Mouse (Mus musculus) embryonic fibroblast, embryonic 13.5 days (primary cell): ENCODE measurements around the gene Mapk6.

Experiments
- CTCF ChIP-seq: IDR thresholded peaks from 2 replicates; pipeline ENCODE4 v1.5.1; 2011; ENCODE audit warnings: mild to moderate bottlenecking, control low read depth, low read length, moderate library complexity, borderline replicate concordance; ENCODE audit not compliant: insufficient read depth
- POLR2A ChIP-seq: IDR thresholded peaks from 2 replicates; pipeline ENCODE4 v1.6.1; 2011; ENCODE audit warnings: low read depth, mild to moderate bottlenecking, control low read depth, low read length, moderate library complexity

DNA sequence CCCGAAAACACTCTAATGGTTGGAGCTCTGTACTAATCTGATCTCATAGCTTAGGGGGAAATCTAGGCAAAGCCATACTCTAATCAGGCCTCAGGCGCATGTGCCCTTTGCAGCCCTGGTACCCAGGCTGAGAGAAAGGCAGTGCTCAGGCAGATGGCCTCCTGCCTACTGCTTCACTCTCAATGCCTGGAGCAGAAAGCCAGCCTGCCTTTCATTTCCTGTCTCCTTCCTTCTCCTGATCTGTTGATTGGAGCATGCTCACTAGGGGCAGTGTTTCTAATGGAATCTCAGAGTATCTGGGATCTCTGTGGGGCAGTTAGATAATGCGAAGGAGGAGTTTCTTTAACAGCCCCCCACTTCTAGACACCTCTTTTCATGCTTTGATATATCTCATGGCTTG is 90.4 kb downstream of the Mapk6 start:
- TF ChIP-seq CTCF (no peak), POLR2A (no peak)
